Mouse (Mus musculus) mature B cell (primary cell): ENCODE measurements around the gene Znrf4.

Experiments used
- in situ Hi-C: fragments of 300-500 bp; cut with MboI; formaldehyde crosslinking; loops from 2 replicates; pipeline ENCODE4 v1.14.3; 2019

Znrf4 gene

DNA sequence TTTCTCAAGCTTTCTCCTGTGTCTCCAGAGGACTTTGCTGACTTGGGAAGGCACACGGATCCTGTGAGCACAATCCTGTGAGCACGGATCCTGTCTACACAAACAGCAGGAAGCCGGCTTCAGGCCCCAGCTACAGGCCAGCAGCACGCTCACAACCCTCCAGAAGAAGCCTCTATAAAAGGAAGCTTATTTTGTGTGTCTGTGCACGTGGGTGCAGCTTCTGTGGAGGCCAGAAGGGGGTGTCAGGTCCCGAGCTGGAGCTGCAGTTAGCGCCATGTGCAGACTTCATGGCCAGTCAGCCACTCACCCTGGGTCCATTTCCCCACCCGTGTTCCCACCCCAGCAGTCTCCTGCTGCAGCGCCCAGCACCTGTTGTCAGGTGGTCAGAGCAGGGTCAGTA lies 43.9 kb downstream of the Znrf4 start:
- in situ Hi-C loops = no loop called here

DNA sequence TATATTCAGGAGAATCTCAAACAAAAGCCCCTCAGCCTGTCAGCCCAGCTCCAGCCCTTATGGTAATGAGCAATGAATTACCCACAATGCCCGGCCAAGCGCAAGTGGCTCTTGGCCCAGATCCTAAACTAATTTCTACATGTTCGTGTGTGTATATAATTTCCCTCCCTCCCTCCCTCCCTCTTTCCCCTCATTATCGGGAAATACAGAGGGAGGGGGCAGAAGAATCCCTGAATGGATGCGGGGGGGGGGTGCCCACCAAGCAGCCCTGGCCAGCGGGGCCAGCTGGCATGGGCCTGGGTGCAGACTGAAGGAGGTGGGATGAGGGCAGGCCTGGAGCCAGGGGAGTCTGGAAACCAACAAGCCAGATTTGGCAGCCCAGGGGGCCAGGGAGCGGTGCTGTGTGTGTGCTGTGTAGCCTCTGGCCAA lies 44.8 kb downstream of the Znrf4 start:
- in situ Hi-C loops = no loop called here

DNA sequence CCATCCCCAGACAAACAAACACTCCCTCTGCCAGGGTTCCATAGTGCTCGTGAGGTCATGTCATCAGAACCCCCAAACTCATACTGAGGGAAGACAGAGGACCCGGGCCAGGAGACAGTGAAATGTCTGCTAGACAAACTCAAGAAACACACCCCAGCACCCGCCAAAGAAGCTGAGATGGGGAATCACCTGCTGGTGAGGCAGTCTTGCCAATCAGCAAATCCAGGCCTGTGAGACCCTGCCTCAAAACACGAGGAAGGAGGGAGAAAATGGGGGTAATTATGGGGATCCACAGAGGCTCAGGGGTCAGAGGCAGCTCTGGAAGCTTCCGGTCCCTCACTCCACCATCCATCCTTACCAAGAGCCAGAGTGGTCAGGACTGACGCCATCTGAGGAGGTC lies 45.5 kb downstream of the Znrf4 start:
- in situ Hi-C loops = no loop called here

DNA sequence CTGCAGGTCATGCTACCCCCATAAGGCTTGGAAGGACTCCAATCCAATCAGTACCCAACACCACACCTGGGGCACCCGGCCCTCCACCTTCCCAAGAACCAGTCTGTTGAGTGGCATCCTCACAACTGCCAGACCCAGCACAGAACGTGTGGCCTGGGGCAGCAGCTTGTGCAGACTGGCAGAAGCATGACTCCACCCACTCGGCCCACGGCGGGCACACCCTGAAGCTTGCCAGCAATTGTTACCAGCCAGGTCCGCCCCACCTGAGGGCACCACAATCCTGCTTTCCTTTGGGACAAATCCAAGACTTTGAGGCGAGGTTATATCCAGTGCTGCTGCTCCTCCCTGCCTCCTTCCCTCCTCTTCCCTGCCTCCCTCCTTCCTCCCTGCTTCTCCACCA lies 47.4 kb downstream of the Znrf4 start:
- in situ Hi-C loops = no loop called here

DNA sequence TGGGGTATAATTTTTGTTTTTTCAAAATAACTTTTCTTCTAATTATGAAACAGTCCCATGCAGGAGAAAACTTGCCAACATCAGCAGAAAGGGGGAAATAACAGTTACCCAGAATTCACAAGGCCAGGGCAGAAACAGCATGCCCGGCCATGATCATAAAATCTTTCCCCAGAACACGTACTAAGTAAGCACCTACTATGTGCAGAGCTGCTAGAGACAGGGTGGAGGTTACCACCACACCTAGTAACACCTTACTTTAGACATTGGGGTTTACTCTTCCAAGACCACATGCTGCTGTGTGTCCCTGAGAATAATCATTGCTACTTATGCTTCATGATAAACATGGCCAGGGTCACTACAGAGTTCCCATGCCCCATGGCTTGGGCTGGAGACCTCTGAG lies 47.9 kb downstream of the Znrf4 start:
- in situ Hi-C loops = no loop called here

DNA sequence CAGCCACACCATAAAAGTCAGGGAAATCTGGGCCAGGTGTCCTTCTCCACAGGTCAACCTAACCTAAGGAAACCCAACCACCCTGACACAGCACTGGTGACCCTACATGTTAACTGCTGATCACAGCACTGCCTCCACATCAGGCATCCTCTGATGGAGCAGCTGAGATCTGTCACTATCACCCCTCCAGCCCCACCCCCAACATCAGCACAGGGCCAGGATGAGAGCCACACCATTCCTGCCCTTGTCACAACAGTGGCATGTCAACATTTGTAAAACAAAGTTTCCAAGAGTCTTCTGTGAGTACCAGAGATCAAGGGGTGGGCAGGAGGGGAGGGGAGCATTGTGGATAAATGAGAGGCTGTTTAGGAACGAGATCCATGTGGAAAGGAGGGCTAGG lies 48.7 kb downstream of the Znrf4 start:
- in situ Hi-C loops = no loop called here

DNA sequence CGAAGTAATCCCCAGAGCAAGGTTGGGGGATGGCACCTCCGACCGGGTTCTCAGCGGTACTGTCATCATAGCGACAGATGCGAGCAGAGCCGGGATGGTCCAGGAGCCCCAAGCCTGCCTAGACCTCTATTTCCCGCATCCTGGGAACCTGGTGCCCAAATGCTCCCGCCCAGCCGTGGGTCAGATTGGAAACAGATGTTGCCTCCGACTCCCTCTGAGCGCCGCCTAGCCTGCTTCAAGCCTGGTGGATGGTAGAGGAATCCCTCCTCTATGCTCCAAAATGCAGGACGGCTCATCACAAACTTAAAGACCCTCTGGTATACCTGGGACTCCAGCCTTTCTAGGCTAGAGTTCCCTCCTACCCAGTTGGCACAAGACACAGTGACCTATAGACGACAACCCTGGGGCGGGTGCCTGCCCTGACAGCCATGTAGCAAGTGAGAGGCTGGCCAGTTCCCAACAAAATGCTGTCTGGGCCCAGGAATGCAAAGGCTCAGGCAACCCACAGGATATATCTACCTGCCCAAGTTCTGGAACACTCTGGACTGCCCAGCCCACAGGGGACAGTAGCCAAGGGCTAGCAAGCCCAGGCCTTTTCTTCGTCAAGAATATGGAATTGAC lies 49.3 kb downstream of the Znrf4 start:
- in situ Hi-C loops = no loop called here

DNA sequence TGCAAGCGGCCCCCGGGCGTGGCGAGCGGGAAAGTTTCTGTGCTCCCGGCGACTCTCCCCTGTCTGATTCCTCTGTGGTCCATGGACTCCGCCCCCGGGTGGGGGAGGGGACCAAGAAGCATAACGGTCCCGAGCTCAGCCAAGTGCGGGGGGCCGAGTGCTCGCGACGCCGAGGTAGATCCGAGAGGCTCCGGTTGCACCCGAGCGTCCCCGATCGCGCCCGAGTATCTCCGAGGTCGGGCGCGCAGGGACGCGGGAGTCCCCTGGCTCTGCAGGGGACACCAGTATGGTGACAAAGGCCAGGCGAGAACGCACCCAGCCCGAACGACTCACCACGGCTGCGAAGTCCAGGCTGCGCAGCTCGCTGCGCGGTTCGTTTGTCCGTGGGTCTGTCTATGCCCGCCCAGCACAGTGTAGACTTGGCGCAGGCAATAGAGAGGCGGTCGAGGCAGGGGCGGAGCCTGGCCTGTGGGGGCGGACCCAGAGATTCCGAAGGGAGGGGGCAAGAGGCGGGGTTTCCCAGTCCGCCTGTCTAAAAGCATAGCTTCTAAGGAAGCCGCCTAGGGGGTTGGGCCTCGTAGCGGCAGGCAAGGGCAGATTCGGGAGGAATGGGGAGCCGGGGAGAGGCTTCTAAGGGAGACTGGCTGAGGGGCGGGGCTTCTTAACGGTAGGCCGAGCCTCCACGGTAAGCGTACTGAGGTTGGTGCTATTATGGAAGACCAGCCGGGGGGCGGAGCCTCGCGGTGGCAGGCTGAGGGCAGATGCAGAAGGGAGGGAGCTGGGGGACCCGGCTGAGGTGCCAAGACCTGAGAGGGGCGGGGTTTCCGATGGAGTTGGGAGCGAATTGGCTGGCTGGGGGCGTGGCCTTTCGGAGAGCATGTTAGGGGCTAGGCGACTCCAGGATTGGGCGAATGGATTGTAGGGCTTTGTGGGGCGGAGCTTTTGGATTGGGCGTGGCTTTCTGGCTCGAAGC lies 50.2 kb downstream of the Znrf4 start:
- in situ Hi-C loops = no loop called here
